Mouse (Mus musculus): ENCODE data around the gene Chga.

DNA sequence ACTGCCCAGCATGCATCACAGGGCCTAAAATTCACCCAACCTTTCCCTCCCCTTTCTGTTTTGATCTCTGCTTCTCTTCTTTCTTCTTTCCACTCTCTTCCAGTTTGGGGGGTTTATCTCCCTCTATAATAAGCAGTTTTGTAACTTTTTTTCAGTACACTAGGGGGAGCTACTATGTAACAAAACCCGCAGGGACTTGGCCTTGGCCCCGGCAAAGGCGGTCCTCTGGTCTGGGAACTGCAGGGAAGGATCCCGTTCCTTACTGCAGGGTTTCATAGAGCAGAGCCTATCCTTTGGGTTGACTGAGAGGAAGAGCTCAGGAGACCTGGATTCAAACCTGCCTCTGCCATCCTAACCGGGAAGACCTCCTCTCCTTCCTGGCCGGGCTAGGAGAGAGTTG, 30.0 kb upstream of the Chga start:
- TF ChIP-seq CTCF (IDR thresholded peaks at IDR 0.05; ENCODE audit: borderline replicate concordance, insufficient read depth, low read depth, low read length) (peak; percentile 56; the same call in 1 of the 2 replicates), POLR2A (IDR thresholded peaks at IDR 0.05; ENCODE audit: borderline replicate concordance, insufficient read depth, low read length) (no peak)

Data from cerebellum, adult 2 months (tissue).